Mouse (Mus musculus): Measurements from ENCODE around the gene Cdhr2. TPM values are rescaled to one million over a fixed set of nuclear protein-coding genes. Genes with fewer than 3 reads are reported as not detected.
A peak's percentile ranks its signal among the peaks of the same experiment; 100 is the strongest.

Cdhr2 gene
- polyA plus RNA-seq, 1 experiment from 2014 or later = 0.05 TPM

DNA sequence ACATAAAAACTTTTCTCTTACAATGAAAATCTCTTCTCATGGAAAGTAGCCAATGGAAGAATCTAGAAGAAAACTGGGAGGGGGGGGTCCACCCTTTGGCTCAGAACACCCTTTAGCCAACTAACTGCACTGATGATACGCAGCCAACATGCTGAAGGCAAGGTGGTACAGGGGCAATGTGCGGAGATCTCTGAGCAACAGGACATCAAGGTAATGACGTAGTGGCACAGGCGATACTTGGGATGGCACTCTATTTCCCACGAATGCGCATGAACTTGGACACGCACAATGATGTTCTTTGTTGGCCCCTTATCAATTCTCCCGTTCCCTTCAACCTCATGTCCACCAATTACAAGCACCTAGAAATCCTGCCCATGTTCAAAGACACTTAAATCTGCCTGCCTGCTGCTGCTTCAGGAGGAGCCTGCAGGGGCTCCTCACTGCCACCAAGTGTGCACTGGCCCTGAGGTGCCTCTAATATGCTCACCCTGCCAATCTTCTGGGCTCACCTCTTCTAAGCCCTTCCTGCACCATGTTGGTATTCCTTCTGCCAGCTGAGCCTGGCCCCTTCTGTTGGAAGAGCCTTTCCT, 11.0 kb upstream of the Cdhr2 start:
- Histone ChIP-seq H3K4me3 (ENCODE audit: low read depth, low read length) (no peak overlapping the region), H3K4me2 (ENCODE audit: low read length) (no peak overlapping the region), H3K27me3 (replicated peaks; ENCODE audit: control insufficient read depth, insufficient read depth, low read length) (no peaks in the 10 kb centered on the region), H3K4me1 (ENCODE audit: control insufficient read depth, insufficient read depth, low read length) (peaks cover 26% of the 10 kb centered on the region), H3K27ac (ENCODE audit: low read depth, low read length) (no peak overlapping the region), H3K9me3 (replicated peaks; ENCODE audit: control insufficient read depth, low read length) (no peaks in the 10 kb centered on the region), H3K9ac (ENCODE audit: low read length) (no peak overlapping the region), H3K36me3 (ENCODE audit: control insufficient read depth, insufficient read depth, low read length) (peaks cover 2% of the 10 kb centered on the region; the same call in 1 of the 2 replicates)
- ATAC-seq (no peak), DNase-seq (ENCODE audit: low spot score) (no peak)
- WGBS = 89% methylated on average over 8 of the region's 8 CpGs

DNA sequence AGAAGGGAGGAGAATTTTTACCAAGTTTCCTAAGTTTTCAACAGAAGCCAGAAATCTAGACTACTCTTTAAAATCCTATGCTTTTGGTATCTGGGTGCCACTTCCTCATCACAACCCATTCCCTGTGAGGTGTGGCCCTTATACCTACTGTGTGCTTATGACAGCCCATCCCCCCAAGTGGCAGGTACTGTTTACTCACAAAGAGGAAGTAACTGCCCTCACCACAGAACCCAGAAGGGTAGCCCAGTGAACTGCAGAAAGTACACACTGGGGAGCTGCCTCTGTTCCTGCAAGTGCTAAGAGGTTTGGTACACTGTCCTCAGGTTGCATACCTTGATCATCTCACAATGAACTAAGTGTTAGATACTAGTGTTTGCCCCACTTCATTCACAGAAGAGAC, 9.5 kb upstream of the Cdhr2 start:
- Histone ChIP-seq H3K4me2 (ENCODE audit: low read length) (no peak overlapping the region), H3K27me3 (replicated peaks; ENCODE audit: control insufficient read depth, insufficient read depth, low read length) (no peaks in the 10 kb centered on the region), H3K4me3 (ENCODE audit: low read depth, low read length) (no peak overlapping the region), H3K36me3 (ENCODE audit: control insufficient read depth, insufficient read depth, low read length) (no peaks in the 10 kb centered on the region), H3K27ac (ENCODE audit: low read depth, low read length) (no peak overlapping the region), H3K9ac (ENCODE audit: low read length) (peak overlapping the region; percentile 98; the same call in 1 of the 2 replicates), H3K4me1 (ENCODE audit: control insufficient read depth, insufficient read depth, low read length) (peaks cover 18% of the 10 kb centered on the region), H3K9me3 (replicated peaks; ENCODE audit: control insufficient read depth, low read length) (no peaks in the 10 kb centered on the region)
- DNase-seq (ENCODE audit: low spot score) (no peak), ATAC-seq (no peak)

DNA sequence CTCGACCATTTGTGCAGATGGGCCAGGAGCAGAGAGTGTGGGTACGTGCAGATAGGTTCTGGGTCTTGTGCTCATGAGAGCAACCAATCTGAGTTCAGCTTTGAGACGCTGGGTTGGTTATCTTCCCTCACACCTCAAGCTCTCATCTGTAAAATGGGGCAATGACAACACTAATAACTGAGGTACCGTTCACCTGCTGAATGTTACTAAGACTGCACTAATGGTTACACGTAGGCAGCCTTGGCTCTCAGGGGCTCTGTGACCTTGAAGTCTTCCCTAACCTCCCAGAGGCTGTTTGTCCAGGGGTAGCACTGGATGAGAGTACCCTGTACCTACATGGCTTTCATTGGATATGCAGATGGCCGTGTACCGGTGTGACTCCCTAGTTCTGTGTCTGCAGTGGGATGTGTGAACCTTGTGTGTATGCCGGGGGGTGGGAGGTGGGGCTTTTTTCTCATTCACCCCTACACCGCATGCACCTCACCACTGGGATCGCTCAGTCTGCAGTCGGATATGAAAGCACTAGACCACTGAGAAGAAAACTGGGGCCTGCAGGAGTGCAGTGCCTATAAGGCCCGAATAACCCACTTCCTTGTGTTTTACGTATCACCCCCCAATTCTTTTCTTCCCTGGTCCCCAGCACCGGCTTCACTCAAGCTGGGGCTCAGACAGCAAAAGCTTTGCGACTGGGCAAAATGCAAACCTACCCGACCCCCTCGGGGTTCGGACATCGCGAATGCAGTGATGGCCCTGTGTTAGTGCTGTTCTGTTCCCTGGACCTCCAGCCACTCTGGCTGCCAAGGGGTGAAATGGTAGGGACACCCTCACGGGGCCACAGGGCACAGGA, 8.3 kb upstream of the Cdhr2 start:
- Histone ChIP-seq H3K27ac (ENCODE audit: low read depth, low read length) (peak overlapping the region; percentile 87), H3K4me2 (ENCODE audit: low read length) (peak overlapping the region; percentile 96), H3K9ac (ENCODE audit: low read length) (peak overlapping the region; percentile 98), H3K4me3 (ENCODE audit: low read depth, low read length) (peak overlapping the region; percentile 100), H3K9me3 (replicated peaks; ENCODE audit: control insufficient read depth, low read length) (no peaks in the 10 kb centered on the region), H3K36me3 (ENCODE audit: control insufficient read depth, insufficient read depth, low read length) (no peaks in the 10 kb centered on the region), H3K27me3 (replicated peaks; ENCODE audit: control insufficient read depth, insufficient read depth, low read length) (no peaks in the 10 kb centered on the region), H3K4me1 (ENCODE audit: control insufficient read depth, insufficient read depth, low read length) (peaks cover 18% of the 10 kb centered on the region)
- 16% methylated on average over 21 of the region's 21 CpGs for WGBS
- DNase-seq (ENCODE audit: low spot score) (no peak), ATAC-seq (no peak)

DNA sequence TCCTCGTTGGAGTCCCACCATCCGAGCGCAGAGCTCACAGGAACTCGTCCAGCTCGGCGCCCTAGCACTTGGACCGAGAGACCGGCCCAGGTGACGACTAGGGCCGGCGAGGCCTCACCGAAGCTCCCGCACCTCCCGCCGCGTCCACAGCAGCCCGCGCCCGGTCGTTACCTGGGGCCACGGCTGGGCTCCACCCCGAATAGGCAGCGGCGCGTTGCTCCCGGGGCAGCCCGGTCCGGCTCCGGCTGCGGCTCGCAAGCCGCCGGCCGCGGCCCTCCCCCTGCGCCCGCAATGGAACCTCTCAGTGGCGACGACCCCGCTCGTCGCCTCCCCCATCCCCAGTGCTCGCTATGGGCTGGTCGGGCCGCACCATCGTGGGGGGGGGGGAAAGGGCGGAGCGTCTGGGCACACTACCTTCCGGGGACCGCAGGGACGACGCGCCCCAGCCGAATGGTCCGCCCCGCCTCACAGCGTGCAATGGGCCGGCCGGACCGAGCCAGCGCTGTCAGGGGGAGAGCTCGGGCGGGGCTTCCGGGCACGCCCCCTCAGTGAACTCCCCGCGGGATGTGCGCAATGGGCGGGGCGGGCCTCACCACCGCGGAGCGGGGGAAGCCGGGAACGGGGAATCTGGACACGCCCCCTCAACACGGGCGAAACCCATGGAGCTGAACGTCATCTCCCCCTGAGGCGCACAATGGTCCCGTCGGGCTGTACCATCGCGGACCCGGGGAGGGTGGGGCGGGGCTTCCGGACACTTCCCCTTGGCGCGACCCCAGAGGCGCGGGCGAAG, 7.5 kb upstream of the Cdhr2 start, which contains the start of gene Rnf44:
Gene Rnf44, minus strand, starts transcription at position 350 of the 790 bp plus-strand sequence.
- H3K27ac ChIP-seq (ENCODE audit: low read depth, low read length) = peak within 1 kb of the TSS; percentile 89
- peaks cover 15% of the 10 kb centered on the region for H3K4me1 ChIP-seq (ENCODE audit: control insufficient read depth, insufficient read depth, low read length)
- no peaks in the 10 kb centered on the region for H3K36me3 ChIP-seq (ENCODE audit: control insufficient read depth, insufficient read depth, low read length)
- H3K4me2 ChIP-seq (ENCODE audit: low read length) = peak within 1 kb of the TSS; percentile 96
- no peaks in the 10 kb centered on the region for H3K9me3 ChIP-seq (replicated peaks; ENCODE audit: control insufficient read depth, low read length)
- H3K27me3 ChIP-seq (replicated peaks; ENCODE audit: control insufficient read depth, insufficient read depth, low read length) = no peaks in the 10 kb centered on the region
- H3K4me3 ChIP-seq (ENCODE audit: low read depth, low read length) = peak within 1 kb of the TSS; percentile 100
- peak; percentile 99 for DNase-seq (ENCODE audit: low spot score)
- peak; percentile 97 for ATAC-seq
- under 1% methylated on average over 66 of the region's 92 CpGs for WGBS
- H3K9ac ChIP-seq (ENCODE audit: low read length) = peak within 1 kb of the TSS; percentile 98

DNA sequence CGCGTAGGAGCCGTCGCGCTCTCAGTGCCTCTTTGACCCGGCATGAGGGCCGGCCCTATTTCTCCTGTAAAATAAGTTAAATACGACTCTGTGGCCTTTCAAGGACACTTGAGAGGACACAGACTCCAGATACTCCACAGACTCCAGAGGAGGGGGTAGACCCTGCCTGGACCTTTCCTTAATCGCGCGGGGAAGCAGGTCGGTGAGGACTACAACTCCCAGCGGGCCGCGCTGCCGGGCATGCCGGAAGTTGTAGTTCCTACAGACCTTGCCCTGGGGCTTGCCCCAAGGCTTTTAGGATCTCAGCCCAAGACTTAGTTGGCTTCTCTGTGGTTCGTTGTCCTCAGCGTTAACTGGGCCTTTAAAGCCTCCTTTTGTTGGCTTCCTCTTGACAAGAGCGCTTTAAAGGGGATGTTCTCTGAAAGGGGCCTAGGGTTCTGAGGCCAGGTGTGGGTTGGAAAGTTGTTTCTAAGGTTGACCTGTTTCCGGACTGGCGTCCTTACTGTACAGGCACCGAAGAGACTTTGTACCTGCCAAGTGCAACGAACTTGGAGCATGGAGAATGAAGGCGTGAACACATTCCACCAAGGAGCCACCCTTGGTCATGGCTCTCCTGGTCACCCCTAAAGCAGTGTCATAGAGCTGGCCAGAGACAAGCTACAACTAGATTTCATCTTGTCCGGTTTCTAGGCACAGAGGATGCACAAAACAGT, 6.8 kb upstream of the Cdhr2 start:
- Histone ChIP-seq H3K4me3 (ENCODE audit: low read depth, low read length) (peak overlapping the region; percentile 100), H3K9ac (ENCODE audit: low read length) (peak overlapping the region; percentile 65), H3K27me3 (replicated peaks; ENCODE audit: control insufficient read depth, insufficient read depth, low read length) (no peaks in the 10 kb centered on the region), H3K4me1 (ENCODE audit: control insufficient read depth, insufficient read depth, low read length) (peaks cover 15% of the 10 kb centered on the region), H3K27ac (ENCODE audit: low read depth, low read length) (peak overlapping the region; percentile 89), H3K36me3 (ENCODE audit: control insufficient read depth, insufficient read depth, low read length) (no peaks in the 10 kb centered on the region), H3K4me2 (ENCODE audit: low read length) (peak overlapping the region; percentile 52), H3K9me3 (replicated peaks; ENCODE audit: control insufficient read depth, low read length) (no peaks in the 10 kb centered on the region)
- peak; percentile 88 for ATAC-seq
- no peak for DNase-seq (ENCODE audit: low spot score)
- 16% methylated on average over 26 of the region's 26 CpGs for WGBS

DNA sequence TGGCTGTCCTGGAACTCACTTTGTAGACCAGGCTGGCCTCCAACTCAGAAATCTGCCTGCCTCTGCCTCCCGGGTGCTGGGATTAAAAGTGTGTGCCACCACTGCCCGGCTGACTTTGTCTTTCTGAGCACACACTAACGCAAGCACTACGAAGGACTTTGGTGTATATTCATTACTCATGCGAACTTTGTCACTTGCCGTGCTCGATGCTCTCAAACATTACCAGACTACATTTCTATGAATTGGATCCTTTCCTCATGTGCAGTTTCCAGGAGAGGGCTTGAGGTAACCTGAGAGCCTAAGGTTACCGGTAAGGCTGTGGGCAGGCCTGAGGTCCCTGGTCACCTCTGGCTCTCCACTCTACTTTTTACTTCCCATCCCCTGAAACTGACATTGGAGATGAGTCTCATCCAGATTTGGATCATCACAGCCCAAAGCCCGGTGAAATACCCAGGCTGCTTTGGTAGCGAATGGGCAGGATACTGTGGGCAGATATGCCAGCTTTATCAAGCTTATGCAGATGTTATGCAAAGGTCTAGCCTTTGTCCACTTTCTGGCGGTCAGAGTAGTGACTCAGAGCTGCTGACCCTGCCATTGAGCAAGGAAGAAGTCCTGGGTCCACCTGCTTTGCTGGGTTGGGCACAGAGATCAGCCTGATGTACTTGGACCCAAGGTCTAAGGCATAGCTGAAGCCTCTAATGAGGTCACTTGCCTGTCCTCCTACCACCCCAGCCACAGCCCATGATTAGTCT, 5.6 kb upstream of the Cdhr2 start:
- ATAC-seq (no peak), DNase-seq (ENCODE audit: low spot score) (no peak)
- Histone ChIP-seq H3K27ac (ENCODE audit: low read depth, low read length) (no peak overlapping the region), H3K27me3 (replicated peaks; ENCODE audit: control insufficient read depth, insufficient read depth, low read length) (no peaks in the 10 kb centered on the region), H3K4me1 (ENCODE audit: control insufficient read depth, insufficient read depth, low read length) (peaks cover 15% of the 10 kb centered on the region), H3K9me3 (replicated peaks; ENCODE audit: control insufficient read depth, low read length) (no peaks in the 10 kb centered on the region), H3K36me3 (ENCODE audit: control insufficient read depth, insufficient read depth, low read length) (no peaks in the 10 kb centered on the region), H3K4me3 (ENCODE audit: low read depth, low read length) (no peak overlapping the region), H3K9ac (ENCODE audit: low read length) (no peak overlapping the region), H3K4me2 (ENCODE audit: low read length) (no peak overlapping the region)
- WGBS = 88% methylated on average over 11 of the region's 11 CpGs

DNA sequence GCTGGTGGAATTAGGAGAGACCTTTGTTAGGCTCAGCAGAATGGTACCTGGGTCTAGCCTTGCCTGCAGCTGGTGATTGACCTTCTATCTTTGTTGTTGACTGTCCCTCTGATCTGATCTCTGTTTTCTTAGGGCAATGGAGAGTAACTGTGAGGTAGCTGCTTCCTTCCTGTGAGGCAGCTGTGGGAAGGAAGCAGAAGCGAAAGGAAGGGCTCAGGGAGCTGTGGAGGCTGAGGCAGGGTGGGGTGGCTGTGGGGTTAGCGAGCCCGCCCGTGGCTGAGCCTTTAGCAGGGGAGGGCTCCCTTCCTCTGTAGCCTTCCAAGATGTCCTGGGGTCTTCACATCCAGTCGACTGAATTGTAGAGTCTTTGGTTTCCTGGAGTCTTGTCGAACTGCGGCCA, 1.2 kb downstream of the Cdhr2 start:
- H3K36me3 ChIP-seq (ENCODE audit: control insufficient read depth, insufficient read depth, low read length) = no peaks in the 10 kb centered on the region

DNA sequence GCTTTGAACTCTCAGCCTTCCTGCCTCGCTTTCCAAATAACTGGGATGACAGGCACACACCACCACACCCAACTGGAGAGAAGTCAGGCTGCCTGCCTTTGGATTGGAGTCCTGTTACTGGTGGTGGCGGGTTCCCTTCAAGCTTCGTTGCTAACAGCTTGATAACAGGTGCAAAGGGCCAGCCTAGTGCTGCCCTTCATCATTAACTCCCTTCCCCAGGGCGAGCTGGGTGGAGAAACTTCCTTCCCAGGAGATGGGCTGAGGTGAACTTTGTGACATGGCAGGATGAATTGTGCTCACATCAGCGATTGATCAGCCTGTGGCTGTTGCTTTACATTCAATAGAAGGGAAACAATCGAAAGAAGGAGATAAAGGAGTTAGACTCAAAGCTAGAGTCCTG, 3.6 kb downstream of the Cdhr2 start:
- no peaks in the 10 kb centered on the region for H3K4me1 ChIP-seq (ENCODE audit: control insufficient read depth, insufficient read depth, low read length)
- DNase-seq (ENCODE audit: low spot score) = no peak
- no peaks in the 10 kb centered on the region for H3K27me3 ChIP-seq (replicated peaks; ENCODE audit: control insufficient read depth, insufficient read depth, low read length)
- H3K9ac ChIP-seq (ENCODE audit: low read length) = no peak overlapping the region
- no peak for ATAC-seq
- no peak overlapping the region for H3K4me2 ChIP-seq (ENCODE audit: low read length)
- no peaks in the 10 kb centered on the region for H3K36me3 ChIP-seq (ENCODE audit: control insufficient read depth, insufficient read depth, low read length)
- no peak overlapping the region for H3K4me3 ChIP-seq (ENCODE audit: low read depth, low read length)
- no peaks in the 10 kb centered on the region for H3K9me3 ChIP-seq (replicated peaks; ENCODE audit: control insufficient read depth, low read length)
- 53% methylated on average over 6 of the region's 6 CpGs for WGBS
- H3K27ac ChIP-seq (ENCODE audit: low read depth, low read length) = no peak overlapping the region

More for the DNA sequence above, 1.2 kb downstream of the Cdhr2 start:
- DNase-seq (ENCODE audit: low spot score) (no peak), ATAC-seq (no peak)
- no peak overlapping the region for H3K9ac ChIP-seq (ENCODE audit: low read length)
- 77% methylated on average over 7 of the region's 7 CpGs for whole genome bisulfite sequencing
- H3K27me3 ChIP-seq (replicated peaks; ENCODE audit: control insufficient read depth, insufficient read depth, low read length) = no peaks in the 10 kb centered on the region
- H3K4me2 ChIP-seq (ENCODE audit: low read length) = no peak overlapping the region
- no peaks in the 10 kb centered on the region for H3K4me1 ChIP-seq (ENCODE audit: control insufficient read depth, insufficient read depth, low read length)
- no peak overlapping the region for H3K27ac ChIP-seq (ENCODE audit: low read depth, low read length)
- H3K4me3 ChIP-seq (ENCODE audit: low read depth, low read length) = no peak overlapping the region
- no peaks in the 10 kb centered on the region for H3K9me3 ChIP-seq (replicated peaks; ENCODE audit: control insufficient read depth, low read length)

All from forebrain, embryonic 14.5 days (tissue).